Mouse (Mus musculus) G1E (cell line): Measurements from ENCODE around the gene Rbpj.
A peak's percentile ranks its signal among the peaks of the same experiment; 100 is the strongest.

Experiments
- CTCF ChIP-seq: IDR thresholded peaks from 2 replicates; pipeline ENCODE4 v1.5.1; 2012; ENCODE audit warnings: low read depth, low read length, inconsistent platforms, mixed read lengths
- GATA1 ChIP-seq: IDR thresholded peaks from 2 replicates; pipeline ENCODE4 v1.6.1; 2012; ENCODE audit warnings: borderline replicate concordance, low read length, inconsistent platforms, mixed read lengths
- GATA2 ChIP-seq: IDR thresholded peaks from 2 replicates; pipeline ENCODE4 v1.6.1; 2012; ENCODE audit warnings: low read depth, low read length, inconsistent platforms, borderline replicate concordance
- POLR2AphosphoS5 ChIP-seq: IDR thresholded peaks from 2 replicates; pipeline ENCODE4 v1.6.1; 2012; ENCODE audit warnings: low read depth, low read length, inconsistent platforms; ENCODE audit not compliant: insufficient replicate concordance
- TAL1 ChIP-seq: conservative IDR thresholded peaks from 2 replicates; pipeline ENCODE4 v1.6.1; 2012; ENCODE audit warnings: low read depth, low read length, inconsistent platforms, mixed read lengths

DNA sequence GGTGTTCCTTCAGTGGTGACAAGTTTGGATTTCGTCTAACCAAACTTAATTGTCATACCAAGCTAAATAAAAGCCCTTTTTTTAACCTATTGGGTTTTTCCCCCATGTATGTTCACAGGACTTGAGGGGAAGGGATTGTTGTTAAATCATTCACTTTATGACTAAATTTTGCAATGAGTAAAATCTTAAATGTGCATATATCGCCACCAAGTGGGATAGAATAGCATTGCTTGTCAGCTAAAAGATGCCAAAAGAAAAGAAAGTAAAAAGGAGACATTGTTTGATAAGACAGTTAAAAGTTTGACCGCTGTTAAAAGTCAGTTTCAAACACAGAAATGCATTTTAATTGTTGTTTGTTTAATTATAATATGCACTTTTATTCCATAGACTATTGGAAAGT is 172.7 kb downstream of the Rbpj start:
- TF ChIP-seq CTCF: 0 out of 2 replicates have a peak, but pooled peaks have one; percentile 6
- TF ChIP-seq TAL1: no peak
- TF ChIP-seq GATA1: no peak
- no peak for TF ChIP-seq POLR2AphosphoS5
- TF ChIP-seq GATA2: no peak
